Mouse (Mus musculus): ENCODE measurements around the gene Cntn1.

- TF ChIP-seq CTCF (IDR thresholded peaks at IDR 0.05; ENCODE audit: low read depth, low read length), result no peak
- TF ChIP-seq POLR2A (IDR thresholded peaks at IDR 0.05; ENCODE audit: insufficient read depth, low read length), result no peak
- no peak for TF ChIP-seq EP300 (IDR thresholded peaks at IDR 0.05; ENCODE audit: insufficient read depth, low read depth, low read length)
Measured at GRCm38 (mm10) chr15:92132936-92133335, 82.0 kb downstream of the Cntn1 start.
